Mouse (Mus musculus) C2C12 (cell line): Measurements from ENCODE around the gene Slc38a9.

Experiments used
- CEBPB ChIP-seq: IDR thresholded peaks from one replicate; pipeline ENCODE4 v1.6.1; 2011; ENCODE audit warnings: low read depth, mild to moderate bottlenecking, control low read depth, moderate library complexity
- CTCF ChIP-seq: IDR thresholded peaks from one replicate; pipeline ENCODE4 v1.5.1; 2011; ENCODE audit not compliant: control insufficient read depth, insufficient read depth, insufficient read length
- FOSL1 ChIP-seq: IDR thresholded peaks from one replicate; pipeline ENCODE4 v1.8.0; 2011; ENCODE audit warnings: mild to moderate bottlenecking, low read length; ENCODE audit not compliant: poor library complexity, insufficient read depth, severe bottlenecking
- MAX ChIP-seq: IDR thresholded peaks from one replicate; pipeline ENCODE4 v1.6.1; 2011; ENCODE audit warnings: mild to moderate bottlenecking, control low read depth
- MYOG ChIP-seq: IDR thresholded peaks from one replicate; pipeline ENCODE4 v1.6.1; 2011; ENCODE audit not compliant: control insufficient read depth, insufficient read length; ENCODE audit errors: extremely low read depth
- USF1 ChIP-seq: IDR thresholded peaks from one replicate; pipeline ENCODE4 v1.6.1; 2011; ENCODE audit warnings: low read depth, mild to moderate bottlenecking, control low read depth, moderate library complexity

GRCm38 (mm10) chr13:112752309-112752975 lies 91.9 kb downstream of the Slc38a9 start:
- TF ChIP-seq CTCF (no peak), CEBPB (no peak), MYOG (no peak), MAX (no peak), USF1 (no peak), FOSL1 (no peak)
